Mouse (Mus musculus): ENCODE results near the gene Vmn1r120. TPM values are rescaled to one million over a fixed set of nuclear protein-coding genes. Genes with fewer than 3 reads are reported as not detected.

The Vmn1r120 gene
- not detected for polyA plus RNA-seq (2015; fragmentation: Illumina TruSeq; extraction: RNeasy Lipid Tissue Mini Kit (QIAGEN cat#74804); ENCODE audit: insufficient read depth, low read depth, low replicate concordance)

GRCm38 (mm10) chr7:21053684-21054083 is at the start of gene Vmn1r120:
Gene Vmn1r120, minus strand, starts transcription at chr7:21053784.

GRCm38 (mm10) chr7:21098413-21098812 is 44.8 kb upstream of the Vmn1r120 start, which contains the start of gene Vmn1r121:
Gene Vmn1r121, minus strand, starts transcription at chr7:21098513.

GRCm38 (mm10) chr7:21012355-21012754 is 41.2 kb downstream of the Vmn1r120 start, which contains the start of gene Vmn1r119:
Gene Vmn1r119, minus strand, starts transcription at chr7:21012455.

Other genes starting within 250 kb of the Vmn1r120 start
- not detected for gene Vmn1r114, start 241.6 kb downstream of the Vmn1r120 start, polyA plus RNA-seq (2015; fragmentation: Illumina TruSeq; extraction: RNeasy Lipid Tissue Mini Kit (QIAGEN cat#74804); ENCODE audit: insufficient read depth, low read depth, low replicate concordance)
- not detected for gene Vmn1r115, start 208.8 kb downstream of the Vmn1r120 start, polyA plus RNA-seq (2015; fragmentation: Illumina TruSeq; extraction: RNeasy Lipid Tissue Mini Kit (QIAGEN cat#74804); ENCODE audit: insufficient read depth, low read depth, low replicate concordance)
- gene Vmn1r116, start 181.5 kb downstream of the Vmn1r120 start, polyA plus RNA-seq (2015; fragmentation: Illumina TruSeq; extraction: RNeasy Lipid Tissue Mini Kit (QIAGEN cat#74804); ENCODE audit: insufficient read depth, low read depth, low replicate concordance) = not detected
- gene Vmn1r117, start 169.7 kb downstream of the Vmn1r120 start, polyA plus RNA-seq (2015; fragmentation: Illumina TruSeq; extraction: RNeasy Lipid Tissue Mini Kit (QIAGEN cat#74804); ENCODE audit: insufficient read depth, low read depth, low replicate concordance) = not detected
- not detected for gene Vmn1r118, start 141.4 kb downstream of the Vmn1r120 start, polyA plus RNA-seq (2015; fragmentation: Illumina TruSeq; extraction: RNeasy Lipid Tissue Mini Kit (QIAGEN cat#74804); ENCODE audit: insufficient read depth, low read depth, low replicate concordance)
- not detected for gene Vmn1r119, start 41.3 kb downstream of the Vmn1r120 start, polyA plus RNA-seq (2015; fragmentation: Illumina TruSeq; extraction: RNeasy Lipid Tissue Mini Kit (QIAGEN cat#74804); ENCODE audit: insufficient read depth, low read depth, low replicate concordance)
- not detected for gene Vmn1r121, start 44.7 kb upstream of the Vmn1r120 start, polyA plus RNA-seq (2015; fragmentation: Illumina TruSeq; extraction: RNeasy Lipid Tissue Mini Kit (QIAGEN cat#74804); ENCODE audit: insufficient read depth, low read depth, low replicate concordance)
- gene Vmn1r122, start 80.3 kb upstream of the Vmn1r120 start, polyA plus RNA-seq (2015; fragmentation: Illumina TruSeq; extraction: RNeasy Lipid Tissue Mini Kit (QIAGEN cat#74804); ENCODE audit: insufficient read depth, low read depth, low replicate concordance) = not detected
- gene Vmn1r123, start 108.4 kb upstream of the Vmn1r120 start, polyA plus RNA-seq (2015; fragmentation: Illumina TruSeq; extraction: RNeasy Lipid Tissue Mini Kit (QIAGEN cat#74804); ENCODE audit: insufficient read depth, low read depth, low replicate concordance) = not detected
- gene Gm5157, start 136.6 kb upstream of the Vmn1r120 start, polyA plus RNA-seq (2015; fragmentation: Illumina TruSeq; extraction: RNeasy Lipid Tissue Mini Kit (QIAGEN cat#74804); ENCODE audit: insufficient read depth, low read depth, low replicate concordance) = not detected
- not detected for gene Vmn1r124, start 206.8 kb upstream of the Vmn1r120 start, polyA plus RNA-seq (2015; fragmentation: Illumina TruSeq; extraction: RNeasy Lipid Tissue Mini Kit (QIAGEN cat#74804); ENCODE audit: insufficient read depth, low read depth, low replicate concordance)
- not detected for gene Vmn1r125, start 218.4 kb upstream of the Vmn1r120 start, polyA plus RNA-seq (2015; fragmentation: Illumina TruSeq; extraction: RNeasy Lipid Tissue Mini Kit (QIAGEN cat#74804); ENCODE audit: insufficient read depth, low read depth, low replicate concordance)
- gene Vmn1r126, start 247.7 kb upstream of the Vmn1r120 start, polyA plus RNA-seq (2015; fragmentation: Illumina TruSeq; extraction: RNeasy Lipid Tissue Mini Kit (QIAGEN cat#74804); ENCODE audit: insufficient read depth, low read depth, low replicate concordance) = not detected